Mouse (Mus musculus) heart, embryonic 14.5 days (tissue): ENCODE results near the gene Rnf13. TPM values are rescaled to one million over a fixed set of nuclear protein-coding genes. Genes with fewer than 3 reads are reported as not detected.

Experiments
- ATAC-seq: fragments of 200-750 bp; cut with Nextera tagmentation; 2 replicates; pipeline ENCODE4 v1.8.0; 2017; ENCODE audit warnings: low read depth, moderate TSS enrichment; ENCODE audit not compliant: insufficient number of reproducible peaks, insufficient read depth, low FRiP score
- H3K27ac ChIP-seq, 2 experiments: fragments of 200-500 bp in 1 of 2; fragments of 300-500 bp in 1 of 2; sonication (generic) in 1 of 2; replicated peaks in 1 of 2; 2 replicates each; pipeline ENCODE4 v1.5.1; 2012 to 2014; ENCODE audit warnings: low read depth in 2 of 2, low read length in 2 of 2, control low read depth in 1 of 2, mild to moderate bottlenecking in 1 of 2, mixed read lengths in 1 of 2; ENCODE audit not compliant: control insufficient read depth in 1 of 2, insufficient read depth in 1 of 2
- H3K27me3 ChIP-seq: fragments of 300-500 bp; sonication (generic); 2 replicates; pipeline ENCODE4 v1.6.1; 2014; ENCODE audit warnings: mild to moderate bottlenecking, low read length, control low read depth; ENCODE audit not compliant: control insufficient read depth, insufficient read depth
- H3K36me3 ChIP-seq: fragments of 300-500 bp; sonication (generic); 2 replicates; pipeline ENCODE4 v1.6.1; 2014; ENCODE audit warnings: mild to moderate bottlenecking, control low read depth, low read length, mixed read lengths; ENCODE audit not compliant: control insufficient read depth, insufficient read depth
- H3K4me1 ChIP-seq, 2 experiments: fragments of 200-500 bp in 1 of 2; fragments of 300-500 bp in 1 of 2; sonication (generic) in 1 of 2; 2 replicates each; pipeline ENCODE4 v1.6.1; 2012 to 2014; ENCODE audit warnings: low read length in 2 of 2, control low read depth in 1 of 2, mixed read lengths in 1 of 2; ENCODE audit not compliant: control insufficient read depth in 2 of 2, insufficient read depth in 2 of 2
- H3K4me2 ChIP-seq: fragments of 300-500 bp; sonication (generic); 2 replicates; pipeline ENCODE4 v1.6.1; 2014; ENCODE audit warnings: mild to moderate bottlenecking, low read length
- H3K4me3 ChIP-seq, 2 experiments: fragments of 200-500 bp in 1 of 2; fragments of 300-500 bp in 1 of 2; sonication (generic) in 1 of 2; 2 replicates each; pipeline ENCODE4 v1.5.1; 2012 to 2014; ENCODE audit warnings: low read length in 2 of 2, mild to moderate bottlenecking in 2 of 2, control low read depth in 1 of 2, low read depth in 1 of 2, moderate library complexity in 1 of 2; ENCODE audit not compliant: control insufficient read depth in 1 of 2, insufficient read depth in 1 of 2
- H3K9ac ChIP-seq: fragments of 300-500 bp; sonication (generic); 2 replicates; pipeline ENCODE4 v1.6.1; 2014; ENCODE audit warnings: mild to moderate bottlenecking, low read length
- H3K9me3 ChIP-seq: fragments of 300-500 bp; sonication (generic); 2 replicates; pipeline ENCODE4 v1.6.1; 2016; ENCODE audit warnings: low read length, control low read depth; ENCODE audit not compliant: control insufficient read depth
- WGBS: fragments of 180-500 bp; shearing (Covaris S2); extraction: QIAGEN DNeasy Blood & Tissue Kit; methylation state at CpG from one replicate; pipeline ENCODE4 v1.1.7; 2014; 5-methylcytosine and 5-hydroxymethylcytosine counted together
- polyA plus RNA-seq: library from polyadenylated mRNA; unstranded; fragments of >200 nt; fragmentation: Nextera tagmentation; extraction: Ambion mirVana; gene quantifications from 2 replicates; pipeline ENCODE4 v1.2.1, GENCODE M21; 2014

The Rnf13 gene
- 69.6 and 83.9 TPM in 2 replicates for polyA plus RNA-seq

DNA sequence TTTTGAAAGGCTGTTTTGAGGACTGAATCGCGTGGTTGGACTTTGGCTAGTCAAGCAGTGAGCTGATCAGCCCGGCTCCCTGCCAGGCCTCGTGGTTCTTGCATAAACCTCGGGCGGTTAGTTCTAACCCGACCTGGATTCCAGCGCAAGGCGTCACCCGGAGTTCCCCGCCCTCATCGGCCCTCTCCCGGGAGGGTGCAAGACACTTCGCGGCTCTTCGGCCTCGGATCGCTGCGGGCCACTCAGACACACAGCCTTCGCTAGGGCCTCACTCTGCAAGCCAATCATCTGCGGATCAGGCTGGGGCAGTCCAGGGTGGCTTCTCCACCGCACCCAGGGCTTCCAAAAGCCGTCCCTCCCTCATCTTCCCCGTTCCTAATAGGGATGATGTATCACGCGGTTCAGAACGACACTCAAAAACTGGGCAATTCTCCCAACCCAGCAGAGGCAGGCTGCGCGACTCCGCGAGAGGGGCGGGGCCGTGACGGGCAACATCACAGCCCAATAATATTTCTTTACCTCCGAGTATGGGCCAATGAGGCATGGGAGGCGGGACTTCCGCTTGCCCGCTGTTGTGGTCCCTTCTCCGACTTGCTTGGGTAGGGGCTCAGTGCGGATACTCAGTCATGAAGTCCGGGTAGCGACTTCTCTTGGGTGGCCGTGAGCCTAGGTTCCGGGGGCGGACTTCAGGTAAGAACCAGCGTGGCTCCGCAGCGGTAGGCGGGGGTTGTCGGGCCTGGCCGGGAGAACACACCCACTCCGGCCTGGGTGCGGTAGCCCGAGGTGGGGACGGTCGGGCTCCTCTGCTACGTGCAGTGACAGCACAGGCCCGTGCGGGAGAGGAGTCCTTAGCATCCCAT is at the start of gene Rnf13:
TSS of gene Rnf13 (plus strand) at position 552 of the 860 bp plus-strand sequence.
- Histone ChIP-seq H3K9me3 (no peaks in the 10 kb centered on the region), H3K36me3 (no peaks in the 10 kb centered on the region), H3K9ac (peak within 1 kb of the TSS; percentile 85), H3K4me3 (peak within 1 kb of the TSS; percentile 79 to 85), H3K4me2 (peak within 1 kb of the TSS; percentile 76), H3K4me1 (peaks cover 0 to 18% of the 10 kb centered on the region in 2 experiments; a peak in 2 of 4 replicates), H3K27ac (peak within 1 kb of the TSS; percentile 93 to 96), H3K27me3 (no peaks in the 10 kb centered on the region)
- peak; percentile 98 for ATAC-seq
- under 1% methylated on average over 59 of the region's 59 CpGs for WGBS

DNA sequence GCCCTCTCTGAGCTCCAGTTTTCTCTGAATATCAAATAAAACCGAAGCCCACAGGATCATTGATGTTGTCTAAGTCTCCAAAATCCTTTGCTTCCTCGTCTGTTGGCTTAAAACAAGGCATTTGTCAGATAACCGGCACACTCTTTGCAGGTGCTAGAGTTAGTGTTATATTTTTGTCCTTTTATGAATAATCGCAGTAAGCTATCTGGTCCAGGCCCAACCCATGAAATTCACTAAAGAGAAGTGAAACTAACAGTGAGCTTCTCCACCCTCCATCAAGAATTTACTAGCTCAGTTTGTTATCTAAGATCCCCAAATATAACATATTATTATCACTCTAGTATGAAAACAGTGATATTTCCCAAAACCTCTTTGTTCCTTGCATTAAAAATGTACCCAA is 44.1 kb upstream of the Rnf13 start:
- WGBS, result 73% methylated on average over 4 of the region's 4 CpGs

GRCm38 (mm10) chr3:57692719-57693118 is 43.1 kb upstream of the Rnf13 start, which contains the start of gene Ankub1:
TSS of gene Ankub1 (minus strand) at chr3:57692799.
- no peaks in the 10 kb centered on the region for H3K9me3 ChIP-seq
- H3K36me3 ChIP-seq, result no peaks in the 10 kb centered on the region
- H3K9ac ChIP-seq, result no peak within 1 kb of the TSS
- WGBS, result 73% methylated on average over 2 of the region's 2 CpGs
- H3K27me3 ChIP-seq, result no peaks in the 10 kb centered on the region
- no peak for ATAC-seq
- H3K4me1 ChIP-seq, result no peaks in the 10 kb centered on the region
- no peak within 1 kb of the TSS for H3K27ac ChIP-seq
- no peak within 1 kb of the TSS for H3K4me3 ChIP-seq
- H3K4me2 ChIP-seq, result no peak within 1 kb of the TSS

More for the DNA sequence above, 44.1 kb upstream of the Rnf13 start:
- no peaks in the 10 kb centered on the region for H3K36me3 ChIP-seq
- no peaks in the 10 kb centered on the region for H3K4me1 ChIP-seq
- H3K4me2 ChIP-seq, result no peak overlapping the region
- no peaks in the 10 kb centered on the region for H3K9me3 ChIP-seq
- no peak overlapping the region for H3K9ac ChIP-seq
- no peak overlapping the region for H3K27ac ChIP-seq
- no peaks in the 10 kb centered on the region for H3K27me3 ChIP-seq
- no peak for ATAC-seq
- no peak overlapping the region for H3K4me3 ChIP-seq

DNA sequence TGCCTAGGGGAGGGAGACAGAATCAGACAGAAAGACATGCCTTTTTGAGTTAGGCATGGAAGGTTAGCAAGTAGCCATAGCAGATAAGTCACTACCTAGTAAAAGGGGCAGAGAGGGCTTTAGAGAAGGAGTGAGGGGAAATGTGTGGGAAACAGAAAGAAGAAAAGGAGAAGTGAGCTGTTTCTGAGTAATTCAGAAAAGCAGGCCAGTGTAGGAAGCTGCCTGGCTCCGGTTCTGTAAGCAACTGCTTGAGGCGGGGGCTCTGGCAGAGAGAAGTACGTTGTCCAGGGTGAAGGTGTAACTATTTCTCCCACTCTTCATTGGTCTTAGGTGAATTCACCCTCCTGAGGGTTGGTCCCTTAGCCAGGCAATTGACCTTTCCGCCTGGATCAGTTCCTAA is 39.6 kb upstream of the Rnf13 start:
- Histone ChIP-seq H3K4me2 (no peak overlapping the region), H3K36me3 (no peaks in the 10 kb centered on the region), H3K27me3 (no peaks in the 10 kb centered on the region), H3K4me1 (no peaks in the 10 kb centered on the region), H3K27ac (no peak overlapping the region), H3K4me3 (no peak overlapping the region), H3K9me3 (no peaks in the 10 kb centered on the region), H3K9ac (no peak overlapping the region)
- ATAC-seq, result no peak
- 81% methylated on average over 4 of the region's 4 CpGs for WGBS

DNA sequence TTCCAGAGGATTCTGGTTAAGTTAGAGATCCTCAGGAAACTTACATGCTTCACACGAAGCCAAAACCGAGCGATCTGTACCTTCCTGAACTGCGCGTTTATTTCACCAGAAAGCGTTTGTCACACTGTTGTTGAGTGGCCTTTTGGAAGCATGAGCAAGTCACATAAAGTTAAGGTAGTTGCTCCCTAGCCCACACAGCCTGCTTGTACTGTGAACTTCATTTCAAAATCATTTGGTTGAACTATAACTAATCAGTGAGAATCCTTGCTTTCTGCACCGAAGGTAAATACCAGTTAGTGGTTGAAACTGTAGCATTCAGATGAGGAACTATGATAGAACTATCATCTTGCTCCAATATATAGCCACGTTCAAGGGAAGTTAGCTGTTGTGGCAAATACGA is 39.1 kb upstream of the Rnf13 start:
- no peaks in the 10 kb centered on the region for H3K36me3 ChIP-seq
- no peak overlapping the region for H3K4me2 ChIP-seq
- H3K27ac ChIP-seq, result no peak overlapping the region
- H3K27me3 ChIP-seq, result no peaks in the 10 kb centered on the region
- no peaks in the 10 kb centered on the region for H3K9me3 ChIP-seq
- WGBS, result 91% methylated on average over 9 of the region's 9 CpGs
- no peaks in the 10 kb centered on the region for H3K4me1 ChIP-seq
- no peak overlapping the region for H3K4me3 ChIP-seq
- no peak overlapping the region for H3K9ac ChIP-seq
- ATAC-seq, result no peak

DNA sequence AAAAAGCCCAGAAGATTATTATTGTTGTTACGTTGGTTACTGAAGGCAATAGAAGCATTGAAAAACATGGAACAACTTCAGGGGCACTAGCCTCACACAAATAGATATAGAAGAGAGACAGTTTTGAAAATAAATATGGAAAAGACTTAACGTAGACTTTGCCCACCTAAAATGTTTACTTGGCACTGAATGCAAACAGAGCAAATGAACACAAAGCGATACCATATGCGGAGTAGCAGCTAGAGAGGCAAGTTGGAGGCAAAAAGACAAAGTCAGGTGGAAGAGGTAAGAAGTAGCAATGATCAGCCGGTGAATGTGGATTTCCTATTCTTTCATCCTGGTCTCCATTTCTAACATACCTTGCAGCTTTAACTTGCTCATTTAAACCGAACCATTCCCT is 21.7 kb upstream of the Rnf13 start:
- H3K4me1 ChIP-seq, result no peaks in the 10 kb centered on the region
- no peak overlapping the region for H3K4me3 ChIP-seq
- WGBS, result 86% methylated on average over 6 of the region's 6 CpGs
- H3K9me3 ChIP-seq, result no peaks in the 10 kb centered on the region
- no peak overlapping the region for H3K27ac ChIP-seq
- no peaks in the 10 kb centered on the region for H3K36me3 ChIP-seq
- H3K27me3 ChIP-seq, result no peaks in the 10 kb centered on the region
- no peak overlapping the region for H3K9ac ChIP-seq
- H3K4me2 ChIP-seq, result no peak overlapping the region
- ATAC-seq, result no peak

- Histone ChIP-seq H3K27me3 (no peaks in the 10 kb centered on the region), H3K9me3 (no peaks in the 10 kb centered on the region), H3K27ac (no peak overlapping the region), H3K4me2 (no peak overlapping the region), H3K36me3 (no peaks in the 10 kb centered on the region), H3K4me1 (peaks cover 0 to 12% of the 10 kb centered on the region in 2 experiments; a peak in 2 of 4 replicates), H3K4me3 (no peak overlapping the region), H3K9ac (no peak overlapping the region)
- no peak for ATAC-seq
- WGBS, result 76% methylated on average over 5 of the region's 5 CpGs
Observed at GRCm38 (mm10) chr3:57732206-57732915, 3.5 kb upstream of the Rnf13 start.
